Mouse (Mus musculus) cerebellum, adult 9-11 months (tissue): ENCODE measurements around the gene St8sia1.
A peak's percentile ranks its signal among the peaks of the same experiment; 100 is the strongest.

Experiments
- DNase-seq: peaks from one replicate; pipeline ENCODE4 v3.0.0; 2022

Gene St8sia1

GRCm38 (mm10) chr6:142780574-142781033 lies 183.6 kb downstream of the St8sia1 start:
- DNase-seq = no peak

GRCm38 (mm10) chr6:142779812-142780573 lies 184.3 kb downstream of the St8sia1 start:
- no peak for DNase-seq

GRCm38 (mm10) chr6:142779045-142779811 lies 185.0 kb downstream of the St8sia1 start:
- peak; percentile 63 for DNase-seq

GRCm38 (mm10) chr6:142776935-142777334 lies 187.3 kb downstream of the St8sia1 start:
- DNase-seq = no peak

- DNase-seq = no peak
Observed at GRCm38 (mm10) chr6:142773566-142773965, 190.7 kb downstream of the St8sia1 start.

GRCm38 (mm10) chr6:142771643-142772042 lies 192.6 kb downstream of the St8sia1 start:
- DNase-seq = no peak
